Mouse (Mus musculus): ENCODE data around the gene Gm49318.

GRCm38 (mm10) chr9:22051958-22052254 lies 19.2 kb downstream of the Gm49318 start, which contains the start of gene Elavl3:
- TF ChIP-seq CTCF (IDR thresholded peaks at IDR 0.05; ENCODE audit: low read depth) (no peak), EP300 (IDR thresholded peaks at IDR 0.05; ENCODE audit: low read depth) (no peak)
